Mouse (Mus musculus) neural tube, embryonic 14.5 days (tissue): ENCODE measurements around the gene Gcnt2. TPM values are rescaled to one million over a fixed set of nuclear protein-coding genes. Genes with fewer than 3 reads are reported as not detected.

ENCODE experiments used
- ATAC-seq: fragments of 200-750 bp; cut with Nextera tagmentation; 2 replicates; pipeline ENCODE4 v1.8.0; 2017; ENCODE audit warnings: low read depth, mild to moderate bottlenecking, moderate TSS enrichment, moderate library complexity
- H3K27ac ChIP-seq: fragments of 300-500 bp; sonication (generic); 2 replicates; pipeline ENCODE4 v1.5.1; 2014; ENCODE audit warnings: low read depth, mild to moderate bottlenecking, control low read depth, low read length, moderate library complexity, mixed read lengths
- H3K27me3 ChIP-seq: fragments of 300-500 bp; sonication (generic); 2 replicates; pipeline ENCODE4 v1.6.1; 2014; ENCODE audit warnings: low read length; ENCODE audit not compliant: control insufficient read depth, insufficient read depth
- H3K36me3 ChIP-seq: fragments of 300-500 bp; sonication (generic); 2 replicates; pipeline ENCODE4 v1.6.1; 2014; ENCODE audit warnings: low read length, mixed read lengths; ENCODE audit not compliant: control insufficient read depth, insufficient read depth
- H3K4me1 ChIP-seq: fragments of 300-500 bp; sonication (generic); 2 replicates; pipeline ENCODE4 v1.6.1; 2014; ENCODE audit warnings: low read length; ENCODE audit not compliant: control insufficient read depth, insufficient read depth
- H3K4me2 ChIP-seq: fragments of 300-500 bp; sonication (generic); 2 replicates; pipeline ENCODE4 v1.6.1; 2014; ENCODE audit warnings: mild to moderate bottlenecking, low read depth, low read length, control low read depth
- H3K4me3 ChIP-seq: fragments of 300-500 bp; sonication (generic); 2 replicates; pipeline ENCODE4 v1.5.1; 2014; ENCODE audit warnings: low read depth, low read length, control low read depth, mixed read lengths
- H3K9ac ChIP-seq: fragments of 300-500 bp; sonication (generic); replicated peaks from 2 replicates; pipeline ENCODE4 v1.6.1; 2014; ENCODE audit warnings: low read depth, mild to moderate bottlenecking, control low read depth, low read length, mixed read lengths
- H3K9me3 ChIP-seq: fragments of 300-500 bp; sonication (generic); 2 replicates; pipeline ENCODE4 v1.6.1; 2016; ENCODE audit warnings: low read length; ENCODE audit not compliant: control insufficient read depth
- WGBS: fragments of 180-500 bp; shearing (Covaris S2); extraction: QIAGEN DNeasy Blood & Tissue Kit; methylation state at CpG from one replicate; pipeline ENCODE4 v1.1.7; 2014; 5-methylcytosine and 5-hydroxymethylcytosine counted together
- polyA plus RNA-seq: library from polyadenylated mRNA; unstranded; fragments of >200 nt; fragmentation: Nextera tagmentation; extraction: Ambion mirVana; gene quantifications from 2 replicates; pipeline ENCODE4 v1.2.1, GENCODE M21; 2014

The Gcnt2 gene
- 6.1 and 7.9 TPM in 2 replicates for polyA plus RNA-seq

- Histone ChIP-seq H3K36me3 (no peaks in the 10 kb centered on the region), H3K4me1 (no peaks in the 10 kb centered on the region), H3K4me2 (peak within 1 kb of the TSS; percentile 46), H3K27ac (peak within 1 kb of the TSS; percentile 10; the same call in 1 of the 2 replicates), H3K27me3 (no peaks in the 10 kb centered on the region), H3K9ac (no peak within 1 kb of the TSS), H3K4me3 (peak within 1 kb of the TSS; percentile 15), H3K9me3 (no peaks in the 10 kb centered on the region)
- WGBS: 34% methylated on average over 22 of the region's 22 CpGs
- ATAC-seq: peak; percentile 70
Measured at GRCm38 (mm10) chr13:40859652-40860399, at the start of gene Gcnt2. Gene Gcnt2, plus strand, starts transcription at chr13:40859754.

DNA sequence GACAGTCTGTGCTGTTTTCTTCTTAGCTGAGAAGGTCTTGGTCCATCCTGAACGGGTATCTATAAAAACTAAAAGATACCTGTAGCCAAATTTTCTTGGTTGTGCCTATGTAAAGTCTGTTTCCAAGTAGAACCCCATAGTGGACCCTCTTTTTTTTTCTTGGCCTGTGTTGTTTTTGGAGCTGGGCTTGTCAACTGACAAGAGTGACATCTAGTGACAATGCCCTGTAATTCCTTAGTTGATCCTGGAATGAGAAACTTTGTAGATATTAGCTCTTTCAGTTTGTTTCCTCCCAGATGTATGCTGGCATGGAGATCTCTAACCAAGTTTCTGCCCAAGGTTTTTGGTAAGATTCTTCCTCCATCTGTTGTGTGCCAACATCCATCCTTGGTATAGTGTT, 38.9 kb upstream of the Gcnt2 start:
- Histone ChIP-seq H3K27me3 (no peaks in the 10 kb centered on the region), H3K9ac (no peak overlapping the region)
- 59% methylated on average over 1 of the region's 1 CpGs for WGBS

GRCm38 (mm10) chr13:40821911-40822310, 37.6 kb upstream of the Gcnt2 start:
- H3K4me2 ChIP-seq: no peak overlapping the region
- ATAC-seq: no peak
- no peaks in the 10 kb centered on the region for H3K36me3 ChIP-seq
- 80% methylated on average over 2 of the region's 2 CpGs for WGBS
- no peak overlapping the region for H3K9ac ChIP-seq
- H3K4me1 ChIP-seq: no peaks in the 10 kb centered on the region
- H3K9me3 ChIP-seq: no peaks in the 10 kb centered on the region
- H3K4me3 ChIP-seq: no peak overlapping the region
- no peak overlapping the region for H3K27ac ChIP-seq
- H3K27me3 ChIP-seq: no peaks in the 10 kb centered on the region

More for the DNA sequence above, 38.9 kb upstream of the Gcnt2 start:
- no peak overlapping the region for H3K4me3 ChIP-seq
- ATAC-seq: no peak
- no peaks in the 10 kb centered on the region for H3K36me3 ChIP-seq
- H3K27ac ChIP-seq: no peak overlapping the region
- no peak overlapping the region for H3K4me2 ChIP-seq
- no peaks in the 10 kb centered on the region for H3K4me1 ChIP-seq
- no peaks in the 10 kb centered on the region for H3K9me3 ChIP-seq

DNA sequence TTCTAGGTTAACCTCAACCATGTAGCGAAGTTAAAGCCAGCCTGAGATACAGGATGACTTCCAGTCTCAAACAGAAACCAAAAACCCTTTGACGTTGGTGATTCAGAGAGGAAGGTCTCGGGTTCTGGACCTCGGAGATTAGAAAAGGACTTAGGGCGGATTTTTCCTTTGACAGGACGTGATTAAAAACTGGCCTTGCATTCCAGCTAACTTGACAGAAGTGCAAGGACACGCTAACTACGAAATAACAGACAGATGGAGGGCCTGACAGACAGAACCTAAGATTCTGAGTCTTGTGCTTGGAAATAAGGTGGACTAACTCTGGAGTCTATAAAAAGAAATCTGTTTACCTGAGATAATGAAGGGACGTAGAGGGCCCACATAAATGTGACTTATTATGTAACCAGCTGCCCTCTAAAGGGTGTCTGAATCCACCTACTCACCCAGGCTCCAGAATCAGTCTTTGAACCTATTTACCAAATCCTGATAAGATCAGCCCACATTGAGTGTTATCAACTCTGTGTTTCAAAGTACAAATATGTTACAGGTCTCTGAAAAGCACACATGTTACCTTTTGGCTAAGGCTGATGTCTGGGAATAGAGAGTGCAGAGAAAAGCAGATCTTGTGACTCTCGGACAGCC, 18.3 kb upstream of the Gcnt2 start:
- Histone ChIP-seq H3K9me3 (no peaks in the 10 kb centered on the region), H3K4me1 (no peaks in the 10 kb centered on the region), H3K4me2 (no peak overlapping the region), H3K27ac (no peak overlapping the region), H3K4me3 (no peak overlapping the region), H3K9ac (no peak overlapping the region), H3K27me3 (no peaks in the 10 kb centered on the region), H3K36me3 (no peaks in the 10 kb centered on the region)
- no peak for ATAC-seq
- 80% methylated on average over 10 of the region's 10 CpGs for WGBS

DNA sequence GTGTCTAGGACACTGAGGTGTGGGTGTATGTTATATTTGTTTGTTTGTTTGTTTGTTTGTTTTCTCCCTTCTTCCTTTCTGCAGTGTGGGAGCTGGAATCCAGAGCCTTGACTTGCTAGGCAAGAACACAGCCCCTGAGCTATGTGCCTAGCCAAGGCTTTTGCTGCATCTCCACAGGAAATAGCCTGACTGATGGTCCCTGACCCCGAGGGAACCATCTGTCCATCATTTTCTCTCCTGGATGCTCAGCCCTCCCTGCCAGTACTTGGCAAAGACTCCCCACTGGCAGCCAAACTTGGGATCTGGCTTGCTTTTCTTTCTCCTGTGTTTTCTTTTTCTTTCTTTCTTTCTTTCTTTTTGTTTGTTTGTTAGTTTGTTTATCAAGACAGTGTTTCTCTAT, 17.4 kb upstream of the Gcnt2 start:
- Histone ChIP-seq H3K4me3 (no peak overlapping the region), H3K9ac (no peak overlapping the region), H3K27ac (no peak overlapping the region), H3K4me1 (no peaks in the 10 kb centered on the region), H3K4me2 (no peak overlapping the region), H3K27me3 (no peaks in the 10 kb centered on the region), H3K36me3 (no peaks in the 10 kb centered on the region), H3K9me3 (no peaks in the 10 kb centered on the region)
- no peak for ATAC-seq
- 20% methylated on average over 1 of the region's 1 CpGs for WGBS

GRCm38 (mm10) chr13:40843418-40844067, 16.0 kb upstream of the Gcnt2 start:
- no peaks in the 10 kb centered on the region for H3K27me3 ChIP-seq

DNA sequence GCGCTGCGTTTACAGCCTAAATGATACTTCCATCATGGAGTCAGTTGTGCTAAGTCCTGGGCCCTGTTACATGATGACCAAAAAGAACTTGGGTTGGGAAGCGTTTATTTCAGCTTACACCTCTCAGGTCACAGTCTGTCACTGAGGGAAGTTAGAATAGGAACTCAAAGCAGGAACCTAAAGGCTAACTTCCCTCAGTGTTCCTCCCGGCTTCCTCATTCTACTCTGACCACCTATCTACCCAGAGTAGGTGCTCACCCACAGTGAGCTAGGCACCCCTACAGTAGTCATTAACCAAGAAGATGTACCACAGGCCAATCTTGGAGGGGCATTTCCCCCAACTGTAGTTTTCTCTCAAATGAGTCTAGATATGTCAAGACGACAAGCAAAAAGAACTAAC, 15.4 kb upstream of the Gcnt2 start:
- 94% methylated on average over 5 of the region's 5 CpGs for WGBS
- Histone ChIP-seq H3K4me1 (no peaks in the 10 kb centered on the region), H3K36me3 (no peaks in the 10 kb centered on the region), H3K27ac (no peak overlapping the region), H3K9me3 (no peaks in the 10 kb centered on the region), H3K9ac (no peak overlapping the region), H3K4me2 (no peak overlapping the region), H3K27me3 (no peaks in the 10 kb centered on the region), H3K4me3 (no peak overlapping the region)
- no peak for ATAC-seq

More at GRCm38 (mm10) chr13:40843418-40844067, 16.0 kb upstream of the Gcnt2 start:
- H3K9ac ChIP-seq: no peak overlapping the region
- no peak overlapping the region for H3K4me3 ChIP-seq
- no peaks in the 10 kb centered on the region for H3K4me1 ChIP-seq
- no peaks in the 10 kb centered on the region for H3K9me3 ChIP-seq
- WGBS: 14% methylated on average over 5 of the region's 5 CpGs
- peak; percentile 60; the same call in 1 of the 2 replicates for ATAC-seq
- no peak overlapping the region for H3K27ac ChIP-seq
- H3K36me3 ChIP-seq: no peaks in the 10 kb centered on the region
- H3K4me2 ChIP-seq: peak overlapping the region; percentile 6; the same call in 1 of the 2 replicates

GRCm38 (mm10) chr13:40845951-40846350, 13.6 kb upstream of the Gcnt2 start:
- H3K27ac ChIP-seq: no peak overlapping the region
- no peaks in the 10 kb centered on the region for H3K36me3 ChIP-seq
- no peaks in the 10 kb centered on the region for H3K4me1 ChIP-seq
- H3K4me2 ChIP-seq: no peak overlapping the region
- WGBS: 74% methylated on average over 6 of the region's 6 CpGs
- H3K9ac ChIP-seq: no peak overlapping the region
- H3K27me3 ChIP-seq: no peaks in the 10 kb centered on the region
- ATAC-seq: no peak
- no peaks in the 10 kb centered on the region for H3K9me3 ChIP-seq
- no peak overlapping the region for H3K4me3 ChIP-seq

DNA sequence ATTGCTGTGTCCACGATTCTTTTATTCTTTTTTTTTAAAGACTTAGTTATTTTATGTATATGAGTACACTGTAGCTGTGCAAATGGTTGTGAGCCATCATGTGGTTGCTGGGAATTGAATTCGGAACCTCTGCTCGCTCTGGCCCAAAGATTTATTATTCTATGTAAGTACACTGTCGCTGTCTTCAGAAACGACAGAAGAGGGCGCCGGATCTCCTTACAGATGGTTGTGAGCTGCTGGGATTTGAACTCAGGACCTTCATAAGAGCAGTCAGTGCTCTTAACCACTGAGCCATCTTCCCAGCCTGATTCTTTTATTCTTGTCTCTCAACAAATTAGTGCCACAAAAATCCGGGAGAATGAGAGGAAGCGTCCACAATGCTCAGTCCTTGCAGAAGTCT, 13.2 kb upstream of the Gcnt2 start:
- H3K4me2 ChIP-seq: no peak overlapping the region
- 66% methylated on average over 9 of the region's 9 CpGs for WGBS
- no peak overlapping the region for H3K9ac ChIP-seq
- H3K4me1 ChIP-seq: no peaks in the 10 kb centered on the region
- no peaks in the 10 kb centered on the region for H3K36me3 ChIP-seq
- H3K4me3 ChIP-seq: no peak overlapping the region
- H3K27me3 ChIP-seq: no peaks in the 10 kb centered on the region
- no peaks in the 10 kb centered on the region for H3K9me3 ChIP-seq
- no peak overlapping the region for H3K27ac ChIP-seq
- ATAC-seq: no peak
